Mouse (Mus musculus): ENCODE measurements around the gene Gm11172. TPM values are rescaled to one million over a fixed set of nuclear protein-coding genes. Genes with fewer than 3 reads are reported as not detected.

The Gm11172 gene
- polyA plus RNA-seq, 1 experiment from 2014 or later: not detected

DNA sequence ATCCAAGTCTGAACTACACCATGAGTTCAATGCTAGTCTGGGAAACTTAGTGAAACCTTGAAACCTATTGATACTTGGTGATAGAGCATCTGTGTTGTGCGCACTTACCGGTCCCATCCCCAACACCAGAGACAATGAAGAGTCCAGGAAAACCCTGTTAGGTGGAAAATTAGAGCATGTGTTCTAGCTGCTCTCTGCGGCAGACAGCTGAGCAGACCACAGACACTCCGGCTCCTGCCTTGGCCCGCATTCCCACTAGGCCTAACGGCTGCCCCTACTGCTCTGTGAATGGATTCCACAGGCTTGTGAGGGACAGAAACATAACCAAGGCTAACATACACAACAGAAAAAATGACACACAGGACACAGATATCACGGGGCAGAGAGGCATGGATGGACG, 39.2 kb upstream of the Gm11172 start:
- Histone ChIP-seq H3K9ac (ENCODE audit: low read length) (no peak overlapping the region), H3K27ac (ENCODE audit: low read depth, low read length) (no peak overlapping the region), H3K9me3 (ENCODE audit: control insufficient read depth, low read length) (no peaks in the 10 kb centered on the region), H3K4me3 (ENCODE audit: low read depth, low read length) (no peak overlapping the region), H3K4me2 (ENCODE audit: low read depth) (no peak overlapping the region), H3K4me1 (ENCODE audit: control insufficient read depth, insufficient read depth, low read length) (no peaks in the 10 kb centered on the region), H3K36me3 (ENCODE audit: control insufficient read depth, insufficient read depth, low read length) (no peaks in the 10 kb centered on the region), H3K27me3 (ENCODE audit: control insufficient read depth, insufficient read depth, low read length) (no peaks in the 10 kb centered on the region)
- ATAC-seq (ENCODE audit: insufficient read depth, low FRiP score, low TSS enrichment) (no peak), DNase-seq (ENCODE audit: low spot score) (no peak)
- WGBS: 87% methylated on average over 8 of the region's 8 CpGs

DNA sequence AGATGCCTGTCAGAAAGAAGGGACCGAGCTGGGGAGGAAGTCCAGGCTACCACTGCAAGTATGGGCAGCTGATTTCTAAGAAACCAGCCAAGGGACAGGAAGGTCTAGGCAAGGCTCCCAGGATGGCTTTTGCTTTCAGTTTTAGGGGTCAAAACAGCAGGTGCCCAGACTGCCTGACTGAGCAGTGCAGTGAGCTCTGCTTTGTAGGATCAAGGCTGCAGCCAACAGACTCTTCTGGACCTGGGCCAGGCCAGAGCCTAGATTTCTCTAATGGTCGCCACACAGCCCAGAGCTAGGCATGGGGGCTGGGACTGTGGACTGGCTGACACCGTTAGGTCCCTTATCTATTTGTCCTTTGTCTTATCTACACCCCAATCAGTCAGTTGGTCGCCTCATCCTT, 38.0 kb upstream of the Gm11172 start:
- H3K27me3 ChIP-seq (ENCODE audit: control insufficient read depth, insufficient read depth, low read length): no peaks in the 10 kb centered on the region
- H3K36me3 ChIP-seq (ENCODE audit: control insufficient read depth, insufficient read depth, low read length): no peaks in the 10 kb centered on the region
- no peak overlapping the region for H3K9ac ChIP-seq (ENCODE audit: low read length)
- WGBS: 83% methylated on average over 4 of the region's 4 CpGs
- no peak for DNase-seq (ENCODE audit: low spot score)
- H3K4me2 ChIP-seq (ENCODE audit: low read depth): no peak overlapping the region
- H3K4me3 ChIP-seq (ENCODE audit: low read depth, low read length): no peak overlapping the region
- ATAC-seq (ENCODE audit: insufficient read depth, low FRiP score, low TSS enrichment): no peak
- no peak overlapping the region for H3K27ac ChIP-seq (ENCODE audit: low read depth, low read length)
- no peaks in the 10 kb centered on the region for H3K9me3 ChIP-seq (ENCODE audit: control insufficient read depth, low read length)
- no peaks in the 10 kb centered on the region for H3K4me1 ChIP-seq (ENCODE audit: control insufficient read depth, insufficient read depth, low read length)

DNA sequence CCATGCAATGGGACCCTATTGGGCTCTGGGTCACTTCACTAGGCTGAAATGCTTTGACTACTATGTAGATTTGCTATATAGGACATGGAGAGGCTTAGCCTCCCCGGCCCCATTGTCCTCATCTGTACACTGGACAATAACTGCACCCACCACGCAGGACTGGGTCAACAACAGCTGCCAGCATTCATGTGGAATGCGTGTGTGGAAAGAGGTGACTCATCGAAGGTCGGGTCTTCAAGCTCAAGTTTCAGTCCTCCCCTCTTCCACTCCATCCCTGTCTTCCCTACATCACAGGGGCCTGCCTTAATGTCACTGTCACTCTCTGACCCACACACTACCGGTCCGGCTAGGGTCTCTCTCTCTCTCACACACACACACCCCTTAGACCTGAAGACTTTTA, 36.4 kb upstream of the Gm11172 start:
- H3K27me3 ChIP-seq (ENCODE audit: control insufficient read depth, insufficient read depth, low read length): no peaks in the 10 kb centered on the region
- ATAC-seq (ENCODE audit: insufficient read depth, low FRiP score, low TSS enrichment): no peak
- no peaks in the 10 kb centered on the region for H3K4me1 ChIP-seq (ENCODE audit: control insufficient read depth, insufficient read depth, low read length)
- 68% methylated on average over 7 of the region's 7 CpGs for WGBS
- no peak overlapping the region for H3K4me2 ChIP-seq (ENCODE audit: low read depth)
- no peaks in the 10 kb centered on the region for H3K9me3 ChIP-seq (ENCODE audit: control insufficient read depth, low read length)
- H3K36me3 ChIP-seq (ENCODE audit: control insufficient read depth, insufficient read depth, low read length): no peaks in the 10 kb centered on the region
- no peak overlapping the region for H3K4me3 ChIP-seq (ENCODE audit: low read depth, low read length)
- H3K9ac ChIP-seq (ENCODE audit: low read length): no peak overlapping the region
- no peak overlapping the region for H3K27ac ChIP-seq (ENCODE audit: low read depth, low read length)
- DNase-seq (ENCODE audit: low spot score): no peak

DNA sequence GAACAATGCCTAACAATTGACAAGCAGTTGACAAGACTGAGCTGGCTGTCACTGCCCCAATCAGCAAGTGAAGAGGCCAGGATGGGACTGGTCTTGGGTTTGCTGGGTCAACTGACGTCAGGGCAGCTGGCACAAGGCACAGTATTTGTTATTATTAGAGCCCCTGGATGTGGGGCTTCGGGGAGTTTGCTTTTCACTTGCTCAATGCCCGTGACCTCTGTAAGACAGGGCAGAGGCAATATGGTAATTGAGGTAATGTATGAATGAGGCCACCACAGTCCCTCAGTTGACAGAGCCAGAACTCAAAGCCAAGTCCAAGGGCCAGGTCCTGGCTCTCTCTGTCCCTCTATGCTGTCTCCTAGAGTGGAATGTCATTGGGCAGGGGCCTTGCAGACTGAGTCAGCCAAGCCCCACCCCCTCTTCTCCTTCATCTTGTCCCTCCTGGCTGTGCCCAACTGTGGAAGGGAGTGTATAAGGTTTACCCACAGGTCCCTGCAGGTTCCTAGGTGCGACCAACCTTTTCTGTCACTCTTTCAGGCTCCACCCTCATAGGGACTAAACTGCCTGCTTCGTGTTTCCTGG, 35.0 kb upstream of the Gm11172 start:
- Histone ChIP-seq H3K9me3 (ENCODE audit: control insufficient read depth, low read length) (no peaks in the 10 kb centered on the region), H3K27ac (ENCODE audit: low read depth, low read length) (no peak overlapping the region), H3K4me1 (ENCODE audit: control insufficient read depth, insufficient read depth, low read length) (no peaks in the 10 kb centered on the region), H3K9ac (ENCODE audit: low read length) (no peak overlapping the region), H3K27me3 (ENCODE audit: control insufficient read depth, insufficient read depth, low read length) (no peaks in the 10 kb centered on the region), H3K36me3 (ENCODE audit: control insufficient read depth, insufficient read depth, low read length) (no peaks in the 10 kb centered on the region), H3K4me3 (ENCODE audit: low read depth, low read length) (no peak overlapping the region), H3K4me2 (ENCODE audit: low read depth) (no peak overlapping the region)
- ATAC-seq (ENCODE audit: insufficient read depth, low FRiP score, low TSS enrichment) (no peak), DNase-seq (ENCODE audit: low spot score) (no peak)
- 68% methylated on average over 5 of the region's 5 CpGs for WGBS

DNA sequence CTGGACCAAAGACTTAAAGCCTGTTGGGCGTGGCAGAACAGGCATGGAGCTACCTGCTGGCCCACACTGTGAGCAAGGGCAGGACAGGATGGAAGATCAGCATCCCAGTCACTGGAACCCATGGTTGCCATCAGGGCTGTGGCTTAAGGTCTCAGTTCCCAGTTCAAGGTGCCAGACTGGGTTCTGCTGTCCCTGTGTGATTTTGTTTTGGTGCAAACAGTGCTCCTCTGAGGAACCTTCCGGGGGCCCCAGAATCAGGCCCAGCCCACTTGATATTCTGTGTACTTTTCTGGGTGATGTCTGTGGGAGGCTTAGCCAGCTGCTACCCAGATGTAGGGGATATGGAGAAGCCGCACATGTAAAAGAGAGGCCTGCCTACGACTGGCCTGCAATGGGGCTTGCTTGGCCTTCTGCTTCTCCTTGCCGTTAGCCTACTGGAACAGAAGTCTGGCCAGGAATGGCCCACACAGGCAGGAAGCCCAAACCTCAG, 32.0 kb upstream of the Gm11172 start:
- no peak overlapping the region for H3K9ac ChIP-seq (ENCODE audit: low read length)
- no peak overlapping the region for H3K4me3 ChIP-seq (ENCODE audit: low read depth, low read length)
- 75% methylated on average over 5 of the region's 5 CpGs for WGBS
- no peak for ATAC-seq (ENCODE audit: insufficient read depth, low FRiP score, low TSS enrichment)
- peaks cover 2% of the 10 kb centered on the region; the same call in 1 of the 2 replicates for H3K4me1 ChIP-seq (ENCODE audit: control insufficient read depth, insufficient read depth, low read length)
- H3K27me3 ChIP-seq (ENCODE audit: control insufficient read depth, insufficient read depth, low read length): peaks cover 10% of the 10 kb centered on the region
- no peak for DNase-seq (ENCODE audit: low spot score)
- H3K9me3 ChIP-seq (ENCODE audit: control insufficient read depth, low read length): no peaks in the 10 kb centered on the region
- no peak overlapping the region for H3K27ac ChIP-seq (ENCODE audit: low read depth, low read length)
- H3K36me3 ChIP-seq (ENCODE audit: control insufficient read depth, insufficient read depth, low read length): no peaks in the 10 kb centered on the region
- no peak overlapping the region for H3K4me2 ChIP-seq (ENCODE audit: low read depth)

DNA sequence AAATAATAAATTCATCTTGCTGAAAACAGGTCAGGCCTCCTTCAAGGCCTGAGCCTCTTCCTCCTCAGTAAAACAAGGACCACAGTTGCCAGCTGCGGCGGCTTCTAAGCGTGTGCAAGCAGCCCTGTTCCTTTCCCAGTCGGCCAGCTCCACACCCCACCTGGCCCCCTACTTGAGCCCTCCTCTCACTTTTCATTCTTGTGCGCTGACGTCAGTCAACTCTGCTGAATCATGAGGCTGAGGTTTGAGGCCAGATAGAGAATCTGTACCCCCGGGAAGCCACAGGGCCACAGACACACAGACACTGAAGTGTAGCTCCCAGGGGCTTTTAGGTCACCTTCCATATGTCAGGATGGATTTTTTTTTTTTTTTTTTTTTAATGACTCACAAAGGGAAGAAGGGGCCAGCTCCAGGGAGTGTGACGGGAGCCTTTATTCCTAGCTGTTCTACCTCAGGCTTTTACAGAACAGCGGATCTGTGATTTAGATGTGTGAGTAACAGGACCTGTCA, 30.8 kb upstream of the Gm11172 start:
- H3K4me1 ChIP-seq (ENCODE audit: control insufficient read depth, insufficient read depth, low read length): peaks cover 5% of the 10 kb centered on the region; the same call in 1 of the 2 replicates
- ATAC-seq (ENCODE audit: insufficient read depth, low FRiP score, low TSS enrichment) (no peak), DNase-seq (ENCODE audit: low spot score) (no peak)
- H3K36me3 ChIP-seq (ENCODE audit: control insufficient read depth, insufficient read depth, low read length): no peaks in the 10 kb centered on the region
- no peak overlapping the region for H3K4me2 ChIP-seq (ENCODE audit: low read depth)
- WGBS: 52% methylated on average over 9 of the region's 9 CpGs
- H3K27me3 ChIP-seq (ENCODE audit: control insufficient read depth, insufficient read depth, low read length): peaks cover 10% of the 10 kb centered on the region
- H3K9ac ChIP-seq (ENCODE audit: low read length): no peak overlapping the region
- no peak overlapping the region for H3K4me3 ChIP-seq (ENCODE audit: low read depth, low read length)
- no peak overlapping the region for H3K27ac ChIP-seq (ENCODE audit: low read depth, low read length)
- no peaks in the 10 kb centered on the region for H3K9me3 ChIP-seq (ENCODE audit: control insufficient read depth, low read length)

DNA sequence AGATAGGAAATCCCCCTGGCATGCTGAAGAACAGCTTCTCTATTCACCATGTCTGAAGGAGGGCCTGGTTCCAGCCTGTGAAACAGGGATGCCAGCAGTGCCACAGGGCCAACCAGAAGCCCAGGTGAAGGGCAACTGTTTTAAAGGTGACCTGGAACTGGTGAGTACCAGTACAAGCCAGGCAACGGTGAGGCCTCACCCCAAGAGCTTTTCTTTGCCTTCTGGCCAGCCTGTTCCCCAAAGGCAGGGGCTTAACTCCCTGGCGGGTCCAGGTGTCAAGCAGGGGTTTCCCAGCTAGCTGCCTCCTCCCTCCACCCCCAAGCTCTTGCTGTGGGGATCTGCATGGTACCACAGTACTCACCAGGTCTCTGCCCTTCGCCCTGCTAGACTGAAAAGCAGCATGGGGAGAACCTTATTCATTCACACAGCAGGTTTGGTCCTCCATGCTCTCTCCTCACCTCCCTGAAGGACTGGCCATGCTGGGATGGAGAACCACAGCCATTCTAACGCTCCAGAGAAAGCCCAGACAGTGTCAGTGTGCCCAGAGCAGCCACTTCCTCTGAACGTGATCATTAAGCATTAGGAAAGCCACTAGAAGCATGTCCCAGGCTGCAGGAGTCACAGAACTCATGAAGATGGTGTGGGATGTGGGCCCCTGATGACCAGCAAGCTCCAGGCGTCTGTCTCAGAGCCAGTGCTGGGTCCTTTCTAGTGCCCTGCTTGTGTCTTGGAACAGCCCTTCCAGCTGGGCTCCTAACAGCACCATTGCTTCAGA, 30.2 kb upstream of the Gm11172 start:
- peaks cover 5% of the 10 kb centered on the region; the same call in 1 of the 2 replicates for H3K4me1 ChIP-seq (ENCODE audit: control insufficient read depth, insufficient read depth, low read length)
- H3K27me3 ChIP-seq (ENCODE audit: control insufficient read depth, insufficient read depth, low read length): peaks cover 10% of the 10 kb centered on the region
- H3K4me2 ChIP-seq (ENCODE audit: low read depth): no peak overlapping the region; the same call in 1 of the 2 replicates
- ATAC-seq (ENCODE audit: insufficient read depth, low FRiP score, low TSS enrichment) (no peak), DNase-seq (ENCODE audit: low spot score) (no peak)
- no peak overlapping the region for H3K4me3 ChIP-seq (ENCODE audit: low read depth, low read length)
- WGBS: 52% methylated on average over 6 of the region's 6 CpGs
- no peak overlapping the region for H3K27ac ChIP-seq (ENCODE audit: low read depth, low read length)
- H3K9ac ChIP-seq (ENCODE audit: low read length): no peak overlapping the region
- H3K36me3 ChIP-seq (ENCODE audit: control insufficient read depth, insufficient read depth, low read length): no peaks in the 10 kb centered on the region
- H3K9me3 ChIP-seq (ENCODE audit: control insufficient read depth, low read length): no peaks in the 10 kb centered on the region

DNA sequence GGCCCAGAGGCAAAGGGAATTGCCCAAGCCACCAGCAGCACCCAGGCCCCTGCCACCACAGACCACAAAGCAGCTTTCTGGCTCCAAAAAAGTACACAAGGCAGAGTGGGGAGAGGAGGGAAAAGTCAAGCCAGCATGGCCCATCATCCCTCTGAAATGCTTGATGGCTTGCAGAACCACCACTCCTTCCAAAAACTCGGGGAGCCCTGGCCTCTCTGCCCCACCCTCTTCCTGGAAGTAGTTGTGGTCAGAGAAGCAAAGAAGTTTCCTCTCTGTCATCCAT, 29.6 kb upstream of the Gm11172 start:
- H3K9ac ChIP-seq (ENCODE audit: low read length): no peak overlapping the region

DNA sequence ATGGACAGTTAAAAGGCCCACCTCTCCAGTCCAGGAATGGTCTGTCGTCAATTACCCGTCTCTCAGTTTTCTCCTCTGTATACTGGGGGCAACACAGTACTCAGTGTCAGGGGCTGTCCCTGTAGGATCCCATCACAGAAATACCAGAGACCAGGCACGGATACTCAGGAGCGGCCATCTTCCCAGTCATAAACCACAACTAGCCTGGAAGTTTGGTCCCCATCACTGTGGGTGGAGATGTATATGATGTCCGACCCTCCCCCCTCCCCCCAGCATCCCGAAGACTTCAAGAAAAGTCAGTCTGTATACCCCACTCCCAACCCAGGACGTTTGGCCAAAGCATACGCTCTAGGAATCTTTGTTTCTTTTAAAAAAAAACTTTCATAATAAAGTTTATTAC, 29.3 kb upstream of the Gm11172 start:
- Histone ChIP-seq H3K27me3 (ENCODE audit: control insufficient read depth, insufficient read depth, low read length) (peaks cover 10% of the 10 kb centered on the region), H3K27ac (ENCODE audit: low read depth, low read length) (no peak overlapping the region), H3K4me1 (ENCODE audit: control insufficient read depth, insufficient read depth, low read length) (peaks cover 5% of the 10 kb centered on the region; the same call in 1 of the 2 replicates), H3K4me3 (ENCODE audit: low read depth, low read length) (no peak overlapping the region), H3K36me3 (ENCODE audit: control insufficient read depth, insufficient read depth, low read length) (no peaks in the 10 kb centered on the region), H3K9ac (ENCODE audit: low read length) (no peak overlapping the region), H3K9me3 (ENCODE audit: control insufficient read depth, low read length) (no peaks in the 10 kb centered on the region), H3K4me2 (ENCODE audit: low read depth) (no peak overlapping the region)
- ATAC-seq (ENCODE audit: insufficient read depth, low FRiP score, low TSS enrichment): no peak
- no peak for DNase-seq (ENCODE audit: low spot score)
- 61% methylated on average over 8 of the region's 8 CpGs for WGBS

More for the DNA sequence above, 29.6 kb upstream of the Gm11172 start:
- H3K4me1 ChIP-seq (ENCODE audit: control insufficient read depth, insufficient read depth, low read length): peaks cover 5% of the 10 kb centered on the region; the same call in 1 of the 2 replicates
- no peak overlapping the region for H3K27ac ChIP-seq (ENCODE audit: low read depth, low read length)
- 54% methylated on average over 1 of the region's 1 CpGs for WGBS
- no peaks in the 10 kb centered on the region for H3K9me3 ChIP-seq (ENCODE audit: control insufficient read depth, low read length)
- no peak for ATAC-seq (ENCODE audit: insufficient read depth, low FRiP score, low TSS enrichment)
- no peak overlapping the region for H3K4me3 ChIP-seq (ENCODE audit: low read depth, low read length)
- H3K4me2 ChIP-seq (ENCODE audit: low read depth): no peak overlapping the region
- peaks cover 10% of the 10 kb centered on the region for H3K27me3 ChIP-seq (ENCODE audit: control insufficient read depth, insufficient read depth, low read length)
- no peak for DNase-seq (ENCODE audit: low spot score)
- no peaks in the 10 kb centered on the region for H3K36me3 ChIP-seq (ENCODE audit: control insufficient read depth, insufficient read depth, low read length)

Measured in neural tube, embryonic 11.5 days (tissue).